In the genomic region with DNA sequence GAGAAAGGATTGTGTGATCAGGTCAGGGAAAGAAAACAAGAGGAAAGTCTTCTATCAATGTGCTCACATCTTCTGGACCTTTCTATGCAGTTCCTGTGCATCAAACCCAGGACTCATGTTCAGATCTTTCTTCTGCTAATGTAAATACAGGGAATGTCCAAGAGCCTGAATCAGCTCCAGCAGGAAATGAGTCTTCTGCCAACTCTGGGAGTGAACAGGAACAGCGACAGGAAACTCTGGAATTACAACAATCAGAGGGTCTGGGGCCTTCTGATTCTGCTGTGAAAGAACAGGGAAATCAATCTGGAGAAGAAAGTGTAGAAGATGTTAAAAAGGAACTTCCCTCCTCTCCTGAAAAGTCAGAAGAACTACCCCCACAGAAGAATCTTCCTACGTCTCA, we compare ENCODE assay signal across 21 mouse cellular contexts.
DNase-seq lines count a peak whose midpoint lies in the region; ATAC-seq lines count a peak whose summit lies in the region.
"Had no signal": no experiment of that assay in that cellular context is flagged by ENCODE, and none has a peak within 500 bp of the region (broad histone marks: within the 10 kb centered on the region; RNA-seq: fewer than 3 reads in every experiment).

No protein-coding gene starts in this region.

- no peak for ATAC-seq in frontal cortex, adult (ENCODE audit: low TSS enrichment)
- ATAC-seq: forebrain, embryonic 15.5 days; hindbrain, postnatal 0 days; intestine, postnatal 0 days; liver, embryonic 12.5 days; midbrain, embryonic 16.5 days had no signal

- no peak overlapping the region for H3K27ac ChIP-seq in heart, embryonic 10.5 days
- H3K27ac ChIP-seq: embryonic facial prominence, embryonic 12.5 days; forebrain, embryonic 15.5 days; hindbrain, postnatal 0 days; limb, embryonic 12.5 days; liver, embryonic 12.5 days; neural tube, embryonic 15.5 days; stomach, embryonic 15.5 days had no signal

- H3K9me3 ChIP-seq in heart, embryonic 10.5 days: no peaks in the 10 kb centered on the region
- H3K9me3 ChIP-seq: embryonic facial prominence, embryonic 12.5 days; forebrain, embryonic 15.5 days; limb, embryonic 12.5 days; liver, embryonic 12.5 days; neural tube, embryonic 15.5 days; stomach, embryonic 15.5 days had no signal

- intact Hi-C loops in heart, postnatal 10 days (cut with DNase I): no loop called here

- no peak overlapping the region for H3K4me3 ChIP-seq in heart, embryonic 10.5 days
- H3K4me3 ChIP-seq: embryonic facial prominence, embryonic 12.5 days; forebrain, embryonic 15.5 days; limb, embryonic 12.5 days; liver, embryonic 12.5 days; neural tube, embryonic 15.5 days; stomach, embryonic 15.5 days had no signal

- peak; percentile 16 for DNase-seq in heart, adult 8-10 months (ENCODE audit: low spot score)
- no peak for DNase-seq in heart, embryonic 10.5 days (ENCODE audit: low spot score)
- peak; percentile 3 to 12 for DNase-seq in heart, adult 9 months (ENCODE audit: low spot score in 2 of 2)
- DNase-seq in heart, postnatal 10 days: peak; percentile 24 to 39
- peak; percentile 26 for DNase-seq in lung, postnatal 10 days
- no peak for DNase-seq in cerebellum, adult 8-10 months
- no peak for DNase-seq in frontal cortex, postnatal 25 days (ENCODE audit: low spot score in 2 of 2)
- DNase-seq: B cell, adult 2 months; cerebellum, adult 18-20 months; gastrocnemius, postnatal 36 days; right cerebral cortex, postnatal 25 days had no signal

- no peaks in the 10 kb centered on the region for H3K36me3 ChIP-seq in heart, embryonic 10.5 days
- H3K36me3 ChIP-seq: embryonic facial prominence, embryonic 12.5 days; forebrain, embryonic 15.5 days; limb, embryonic 12.5 days; liver, embryonic 12.5 days; neural tube, embryonic 15.5 days; stomach, embryonic 15.5 days had no signal

- no peaks in the 10 kb centered on the region for H3K27me3 ChIP-seq in heart, embryonic 10.5 days (ENCODE audit: insufficient read depth, poor library complexity, severe bottlenecking)
- H3K27me3 ChIP-seq: embryonic facial prominence, embryonic 12.5 days; forebrain, embryonic 15.5 days; limb, embryonic 12.5 days; liver, embryonic 12.5 days; neural tube, embryonic 15.5 days; stomach, embryonic 15.5 days had no signal

- H3K4me1 ChIP-seq in heart, embryonic 10.5 days: no peaks in the 10 kb centered on the region
- H3K4me1 ChIP-seq: embryonic facial prominence, embryonic 12.5 days; forebrain, embryonic 15.5 days; limb, embryonic 12.5 days; liver, embryonic 12.5 days; neural tube, embryonic 15.5 days; stomach, embryonic 15.5 days had no signal

- 34% methylated on average over 2 of the region's 2 CpGs for WGBS in heart, embryonic 10.5 days

Comparison
In these comparisons a context has a peak if more than half of its experiments do, and no peak if none do; other contexts are left out.
1. DNase-seq: peak in heart, adult 8-10 months (single experiment), heart, adult 9 months (2 of 2), heart, postnatal 10 days (2 of 2) and lung, postnatal 10 days (single experiment); none in heart, embryonic 10.5 days (single experiment), cerebellum, adult 8-10 months (single experiment) and frontal cortex, postnatal 25 days (0 of 2).